Mouse (Mus musculus) midbrain, embryonic 16.5 days (tissue): ENCODE data around the gene Ces1d. TPM values are rescaled to one million over a fixed set of nuclear protein-coding genes. Genes with fewer than 3 reads are reported as not detected.
"Not testable (repeated sequence)": the region's sequence is repeated elsewhere in the genome, so short reads cannot be mapped to it uniquely, and the experiment has no call there.

Experiments
- ATAC-seq: fragments of 200-750 bp; cut with Nextera tagmentation; 2 replicates; pipeline ENCODE4 v1.8.0; 2017; ENCODE audit warnings: moderate TSS enrichment
- H3K27ac ChIP-seq: fragments of 300-500 bp; sonication (generic); 2 replicates; pipeline ENCODE4 v1.5.1; 2014; ENCODE audit warnings: mild to moderate bottlenecking, low read length, mixed read lengths
- H3K27me3 ChIP-seq: fragments of 300-500 bp; sonication (generic); 2 replicates; pipeline ENCODE4 v1.6.1; 2014; ENCODE audit warnings: low read depth, low read length, mixed read lengths; ENCODE audit not compliant: control insufficient read depth, insufficient read depth
- H3K36me3 ChIP-seq: fragments of 300-500 bp; sonication (generic); 2 replicates; pipeline ENCODE4 v1.6.1; 2014; ENCODE audit warnings: mild to moderate bottlenecking, low read length, moderate library complexity, mixed read lengths; ENCODE audit not compliant: control insufficient read depth, insufficient read depth
- H3K4me1 ChIP-seq: fragments of 300-500 bp; sonication (generic); 2 replicates; pipeline ENCODE4 v1.6.1; 2014; ENCODE audit warnings: mild to moderate bottlenecking, low read length, mixed read lengths; ENCODE audit not compliant: control insufficient read depth, insufficient read depth
- H3K4me2 ChIP-seq: fragments of 300-500 bp; sonication (generic); 2 replicates; pipeline ENCODE4 v1.6.1; 2014; ENCODE audit warnings: mild to moderate bottlenecking, low read length, mixed read lengths
- H3K4me3 ChIP-seq: fragments of 300-500 bp; sonication (generic); 2 replicates; pipeline ENCODE4 v1.5.1; 2014; ENCODE audit warnings: low read depth, mild to moderate bottlenecking, low read length, moderate library complexity, mixed read lengths
- H3K9ac ChIP-seq: fragments of 300-500 bp; sonication (generic); 2 replicates; pipeline ENCODE4 v1.6.1; 2014; ENCODE audit warnings: low read depth, low read length, mixed read lengths
- H3K9me3 ChIP-seq: fragments of 300-500 bp; sonication (generic); replicated peaks from 2 replicates; pipeline ENCODE4 v1.6.1; 2014; ENCODE audit warnings: mild to moderate bottlenecking, low read length, mixed read lengths; ENCODE audit not compliant: control insufficient read depth, poor library complexity, severe bottlenecking
- WGBS: fragments of 180-500 bp; shearing (Covaris S2); extraction: QIAGEN DNeasy Blood & Tissue Kit; methylation state at CpG from one replicate; pipeline ENCODE4 v1.1.7; 2014; 5-methylcytosine and 5-hydroxymethylcytosine counted together
- polyA plus RNA-seq: library from polyadenylated mRNA; unstranded; fragments of >200 nt; fragmentation: Nextera tagmentation; extraction: Ambion mirVana; gene quantifications from 2 replicates; pipeline ENCODE4 v1.2.1, GENCODE M21; 2015

Gene Ces1d
- polyA plus RNA-seq, 1 experiment from 2014 or later, result 0.59 TPM

DNA sequence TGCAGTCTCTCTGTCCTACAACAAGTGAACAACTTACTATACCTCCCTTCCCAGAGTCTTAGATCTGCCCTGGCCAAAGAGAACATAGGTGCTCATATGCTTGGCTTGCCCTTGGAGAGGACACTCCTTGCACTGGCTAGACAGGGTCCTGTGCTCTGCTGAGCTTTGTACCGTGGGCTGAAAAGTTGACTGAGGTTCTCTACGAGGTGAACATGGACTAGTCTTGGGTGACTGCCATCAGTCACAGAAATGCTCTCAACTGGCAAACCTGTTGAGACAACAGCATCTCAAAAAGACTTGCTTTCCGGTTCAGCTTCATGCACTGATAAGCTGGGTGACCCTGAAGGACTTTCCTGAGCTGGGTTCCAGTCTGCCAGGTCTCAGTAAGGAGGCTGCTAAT is 24.3 kb upstream of the Ces1d start:
- no peak overlapping the region for H3K4me2 ChIP-seq
- no peaks in the 10 kb centered on the region for H3K27me3 ChIP-seq
- H3K4me1 ChIP-seq, result no peaks in the 10 kb centered on the region
- no peaks in the 10 kb centered on the region for H3K9me3 ChIP-seq
- H3K4me3 ChIP-seq, result no peak overlapping the region
- no peak overlapping the region for H3K27ac ChIP-seq
- H3K36me3 ChIP-seq, result no peaks in the 10 kb centered on the region
- H3K9ac ChIP-seq, result no peak overlapping the region
- ATAC-seq, result no peak
- WGBS, result 86% methylated on average over 3 of the region's 3 CpGs

- H3K27me3 ChIP-seq, result no peaks in the 10 kb centered on the region
- H3K4me3 ChIP-seq, result no peak overlapping the region
- H3K4me1 ChIP-seq, result no peaks in the 10 kb centered on the region
- WGBS, result 78% methylated on average over 4 of the region's 4 CpGs
- no peak for ATAC-seq
- H3K9ac ChIP-seq, result no peak overlapping the region
- no peak overlapping the region for H3K4me2 ChIP-seq
- H3K27ac ChIP-seq, result no peak overlapping the region
- H3K9me3 ChIP-seq, result no peaks in the 10 kb centered on the region
- no peaks in the 10 kb centered on the region for H3K36me3 ChIP-seq
Measured at GRCm38 (mm10) chr8:93217867-93218266, 20.2 kb upstream of the Ces1d start.

DNA sequence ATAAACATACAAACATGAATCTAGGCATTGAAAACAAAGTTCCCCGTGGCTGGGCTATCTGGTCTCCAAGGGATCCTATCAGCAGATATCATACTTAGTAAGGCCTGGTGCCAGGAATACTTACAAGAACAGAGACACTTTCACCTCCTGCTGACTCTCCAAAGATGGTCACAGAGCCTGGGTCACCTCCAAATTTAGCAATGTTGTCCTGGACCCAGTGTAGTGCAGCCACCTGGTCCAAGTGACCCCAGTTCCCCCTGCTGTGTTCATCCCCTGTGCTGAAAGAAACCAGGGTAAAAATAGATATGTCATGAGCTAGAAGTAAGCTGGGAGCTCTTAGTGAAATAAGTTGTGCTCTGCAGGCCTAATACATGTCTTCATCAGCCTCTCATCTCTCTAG is 19.7 kb upstream of the Ces1d start:
- Histone ChIP-seq H3K4me2 (no peak overlapping the region), H3K4me1 (no peaks in the 10 kb centered on the region), H3K27ac (no peak overlapping the region), H3K9ac (no peak overlapping the region), H3K4me3 (no peak overlapping the region), H3K9me3 (no peaks in the 10 kb centered on the region), H3K36me3 (no peaks in the 10 kb centered on the region), H3K27me3 (no peaks in the 10 kb centered on the region)
- 80% methylated on average over 1 of the region's 1 CpGs for WGBS
- ATAC-seq, result no peak

DNA sequence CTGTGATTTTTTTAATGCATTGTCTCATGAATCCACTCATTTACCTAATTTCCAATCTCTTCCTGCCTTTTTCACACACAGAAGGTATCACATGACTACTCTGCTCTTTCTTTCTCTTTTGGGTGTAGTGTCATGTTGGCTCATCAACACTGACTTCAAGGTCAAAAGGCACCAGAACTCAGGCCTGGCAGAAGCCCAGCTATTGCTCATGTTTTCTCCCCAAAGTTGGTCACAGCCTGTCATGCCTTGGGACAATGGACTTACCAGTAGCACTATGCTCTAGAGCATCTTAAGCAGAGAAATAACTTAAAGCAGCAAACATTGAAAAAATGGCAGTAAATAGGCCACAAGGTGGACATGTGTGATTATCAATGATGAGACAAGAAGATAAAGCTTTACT is 13.5 kb upstream of the Ces1d start:
- no peak for ATAC-seq
- H3K9ac ChIP-seq, result no peak overlapping the region
- H3K4me1 ChIP-seq, result no peaks in the 10 kb centered on the region
- no peak overlapping the region for H3K27ac ChIP-seq
- H3K36me3 ChIP-seq, result no peaks in the 10 kb centered on the region
- H3K9me3 ChIP-seq, result no peaks in the 10 kb centered on the region
- H3K4me2 ChIP-seq, result no peak overlapping the region
- H3K4me3 ChIP-seq, result no peak overlapping the region
- H3K27me3 ChIP-seq, result no peaks in the 10 kb centered on the region

DNA sequence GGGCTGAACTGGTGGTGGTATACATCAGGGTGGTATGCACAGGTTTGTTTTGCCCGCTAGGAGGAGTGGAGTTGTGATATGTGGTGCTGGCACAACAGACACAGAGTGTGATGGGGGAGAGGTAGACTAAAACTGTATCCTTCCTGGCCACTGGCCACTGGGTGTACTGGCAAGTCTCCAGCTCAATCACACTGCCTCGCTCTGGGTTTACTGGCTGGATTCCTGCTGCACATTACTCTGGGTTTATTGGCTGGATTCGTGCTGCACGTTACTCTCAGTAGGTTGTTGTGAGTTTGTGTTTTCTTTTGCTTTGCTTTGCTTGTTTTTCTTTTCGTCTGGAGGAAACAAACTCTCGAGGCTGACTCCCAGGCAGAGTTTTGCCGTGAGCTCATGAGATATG is 1.5 kb upstream of the Ces1d start:
- H3K27me3 ChIP-seq, H3K9ac ChIP-seq, H3K36me3 ChIP-seq, H3K4me2 ChIP-seq, ATAC-seq, H3K4me1 ChIP-seq, H3K27ac ChIP-seq, H3K4me3 ChIP-seq, H3K9me3 ChIP-seq: not testable (repeated sequence)
- WGBS, result 80% methylated on average over 7 of the region's 7 CpGs

DNA sequence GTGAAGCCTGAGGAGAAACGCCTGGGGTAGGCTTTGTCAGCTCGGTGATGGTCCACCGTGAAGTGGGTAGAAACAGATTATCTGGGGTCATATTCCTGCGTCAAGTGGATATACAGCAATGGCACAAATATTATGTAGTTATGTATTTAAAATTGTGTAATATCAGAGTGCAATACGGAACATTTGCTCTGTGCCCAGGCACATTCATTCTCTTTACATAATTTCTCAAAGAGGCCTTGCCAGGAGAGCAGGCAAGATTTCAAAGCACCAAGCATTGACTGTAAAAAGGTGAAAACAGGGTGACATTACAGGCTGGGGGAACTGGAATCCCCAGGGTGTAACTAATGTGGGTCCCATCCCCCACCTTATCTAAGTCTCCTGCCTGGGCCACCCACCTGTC is 1.2 kb downstream of the Ces1d start:
- no peaks in the 10 kb centered on the region for H3K36me3 ChIP-seq
- 90% methylated on average over 5 of the region's 5 CpGs for WGBS
- no peak overlapping the region for H3K4me2 ChIP-seq
- H3K4me3 ChIP-seq, result no peak overlapping the region
- H3K27ac ChIP-seq, result no peak overlapping the region
- no peak for ATAC-seq
- H3K9ac ChIP-seq, result no peak overlapping the region
- no peaks in the 10 kb centered on the region for H3K4me1 ChIP-seq
- H3K9me3 ChIP-seq, result no peaks in the 10 kb centered on the region
- H3K27me3 ChIP-seq, result no peaks in the 10 kb centered on the region

DNA sequence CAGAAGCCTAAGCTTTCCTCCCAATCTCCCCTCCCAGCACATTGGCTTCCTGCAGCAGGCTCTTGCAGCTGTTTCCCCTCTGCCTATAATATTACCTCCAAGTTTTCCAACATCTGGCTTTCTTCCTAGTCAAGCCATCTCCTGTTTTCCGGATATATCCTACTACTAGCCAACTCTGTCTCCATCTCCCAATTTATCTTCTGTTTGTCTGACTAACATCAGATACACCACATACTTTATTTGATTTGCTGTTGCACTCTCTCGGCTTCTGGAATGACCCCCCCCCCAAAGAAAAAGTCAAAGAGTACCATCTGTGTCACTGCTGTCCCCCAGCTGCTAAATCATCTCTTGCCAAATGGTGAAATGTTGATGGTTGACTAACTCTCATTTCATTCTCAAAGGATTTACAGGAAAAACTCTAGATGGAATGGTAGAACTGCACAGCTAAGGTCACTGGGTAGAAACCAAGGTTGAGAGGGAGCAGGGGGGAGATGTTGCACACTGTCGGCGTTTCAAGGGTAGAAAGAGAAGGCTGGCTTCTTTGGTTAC is 17.0 kb downstream of the Ces1d start:
- no peak overlapping the region for H3K27ac ChIP-seq
- no peaks in the 10 kb centered on the region for H3K27me3 ChIP-seq
- no peaks in the 10 kb centered on the region for H3K36me3 ChIP-seq
- no peak overlapping the region for H3K4me2 ChIP-seq
- ATAC-seq, result no peak
- no peak overlapping the region for H3K9ac ChIP-seq
- H3K4me3 ChIP-seq, result no peak overlapping the region
- no peaks in the 10 kb centered on the region for H3K4me1 ChIP-seq
- H3K9me3 ChIP-seq, result no peaks in the 10 kb centered on the region
- WGBS, result 90% methylated on average over 4 of the region's 4 CpGs

GRCm38 (mm10) chr8:93176593-93176992 is 21.0 kb downstream of the Ces1d start:
- ATAC-seq, result no peak
- Histone ChIP-seq H3K9ac (no peak overlapping the region), H3K27me3 (no peaks in the 10 kb centered on the region), H3K4me2 (no peak overlapping the region), H3K9me3 (no peaks in the 10 kb centered on the region), H3K27ac (no peak overlapping the region), H3K4me1 (no peaks in the 10 kb centered on the region), H3K36me3 (no peaks in the 10 kb centered on the region), H3K4me3 (no peak overlapping the region)
- WGBS, result 67% methylated on average over 1 of the region's 1 CpGs

DNA sequence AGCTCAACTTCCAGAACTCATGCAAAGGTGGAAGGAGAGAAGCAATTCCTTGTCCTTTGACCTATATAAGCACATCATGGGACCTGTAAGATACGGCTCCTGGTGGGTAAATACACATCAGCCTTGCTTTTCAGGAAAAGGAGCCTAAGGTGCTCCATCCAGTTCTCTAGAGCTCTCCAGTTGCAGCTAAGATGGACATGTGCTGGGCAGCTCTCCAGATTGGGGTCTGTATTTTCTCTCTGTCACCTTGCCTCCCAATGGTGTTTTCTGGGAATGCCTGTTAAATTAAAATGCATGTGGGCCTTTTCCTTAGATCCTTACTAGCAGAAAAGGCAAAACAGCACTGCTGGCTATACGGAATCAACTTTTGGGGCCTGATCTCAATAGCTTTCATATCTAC is 23.1 kb downstream of the Ces1d start:
- no peaks in the 10 kb centered on the region for H3K36me3 ChIP-seq
- H3K4me3 ChIP-seq, result no peak overlapping the region
- no peaks in the 10 kb centered on the region for H3K4me1 ChIP-seq
- H3K4me2 ChIP-seq, result no peak overlapping the region
- no peaks in the 10 kb centered on the region for H3K9me3 ChIP-seq
- no peak overlapping the region for H3K27ac ChIP-seq
- WGBS, result 79% methylated on average over 2 of the region's 2 CpGs
- H3K27me3 ChIP-seq, result no peaks in the 10 kb centered on the region
- no peak for ATAC-seq
- H3K9ac ChIP-seq, result no peak overlapping the region
